In the genomic region with DNA sequence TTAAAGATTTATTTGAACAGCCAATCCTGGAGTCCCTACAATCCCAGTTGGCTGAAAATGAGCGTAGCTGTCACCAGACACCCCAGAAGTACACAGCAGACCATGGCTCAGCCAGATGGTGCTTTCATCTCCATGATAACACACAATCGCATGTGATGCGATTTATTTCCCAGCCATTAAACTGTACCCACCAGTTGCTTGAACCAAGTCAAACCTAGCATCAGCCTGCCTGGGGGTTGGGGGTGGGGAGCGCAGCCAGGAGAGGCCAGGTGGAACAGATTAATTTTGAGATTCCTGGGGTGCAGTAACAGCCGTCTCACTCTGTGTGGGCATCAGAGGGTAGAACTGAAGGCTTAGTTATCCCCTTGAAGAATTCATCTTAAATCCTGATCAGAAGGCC, we compare ENCODE assay signal across 37 mouse cellular contexts. TPM values are rescaled to one million over a fixed set of nuclear protein-coding genes. Genes with fewer than 3 reads are reported as not detected.
DNase-seq lines count a peak whose midpoint lies in the region; ATAC-seq and TF ChIP-seq lines count a peak whose summit lies in the region.
"Had no signal": no experiment of that assay in that cellular context is flagged by ENCODE, and none has a peak within 500 bp of the region (broad histone marks: within the 10 kb centered on the region; RNA-seq: fewer than 3 reads in every experiment).

No protein-coding gene starts in this region.

- no peak overlapping the region for H3K9ac ChIP-seq in hindbrain, postnatal 0 days (replicated peaks; ENCODE audit: low read length)
- no peak overlapping the region for H3K9ac ChIP-seq in hindbrain, embryonic 11.5 days (ENCODE audit: low read depth, low read length)
- H3K9ac ChIP-seq in neural tube, embryonic 14.5 days (replicated peaks; ENCODE audit: low read depth, low read length): no peak overlapping the region
- no peak overlapping the region for H3K9ac ChIP-seq in neural tube, embryonic 15.5 days (replicated peaks)
- H3K9ac ChIP-seq: embryonic facial prominence, embryonic 13.5 days; forebrain, postnatal 0 days; heart, embryonic 13.5 days; limb, embryonic 15.5 days; liver, embryonic 13.5 days had no signal

- no peak overlapping the region for H3K4me3 ChIP-seq in hindbrain, postnatal 0 days (ENCODE audit: low read length)
- H3K4me3 ChIP-seq in hindbrain, embryonic 11.5 days (ENCODE audit: low read depth, low read length): no peak overlapping the region
- H3K4me3 ChIP-seq in left cerebral cortex, adult 2 months: no peak overlapping the region
- no peak overlapping the region for H3K4me3 ChIP-seq in neural tube, embryonic 14.5 days (ENCODE audit: low read depth, low read length)
- H3K4me3 ChIP-seq in neural tube, embryonic 15.5 days (replicated peaks): no peak overlapping the region
- H3K4me3 ChIP-seq: embryonic facial prominence, embryonic 13.5 days; forebrain, embryonic 10.5 days; heart, embryonic 13.5 days; limb, embryonic 10.5 days; limb, embryonic 15.5 days; liver, embryonic 13.5 days; megakaryocyte, embryonic 14.5 days had no signal

- H3K27me3 ChIP-seq in hindbrain, postnatal 0 days (ENCODE audit: insufficient read depth, low read length): 0 out of 2 replicates have a peak, but pooled peaks cover 5% of the 10 kb centered on the region
- H3K27me3 ChIP-seq in hindbrain, embryonic 11.5 days (ENCODE audit: control insufficient read depth, insufficient read depth, low read length): no peaks in the 10 kb centered on the region
- no peaks in the 10 kb centered on the region for H3K27me3 ChIP-seq in neural tube, embryonic 14.5 days (ENCODE audit: control insufficient read depth, insufficient read depth, low read length)
- H3K27me3 ChIP-seq in neural tube, embryonic 15.5 days (replicated peaks): no peaks in the 10 kb centered on the region
- H3K27me3 ChIP-seq: embryonic facial prominence, embryonic 13.5 days; limb, embryonic 15.5 days; liver, embryonic 13.5 days; Patski had no signal

- H3K36me3 ChIP-seq in hindbrain, postnatal 0 days (ENCODE audit: insufficient read depth, low read length): no peaks in the 10 kb centered on the region
- no peaks in the 10 kb centered on the region for H3K36me3 ChIP-seq in hindbrain, embryonic 11.5 days (ENCODE audit: control insufficient read depth, insufficient read depth, low read length)
- H3K36me3 ChIP-seq in neural tube, embryonic 14.5 days (ENCODE audit: control insufficient read depth, insufficient read depth, low read length): no peaks in the 10 kb centered on the region
- no peaks in the 10 kb centered on the region for H3K36me3 ChIP-seq in neural tube, embryonic 15.5 days
- H3K36me3 ChIP-seq: embryonic facial prominence, embryonic 13.5 days; forebrain, embryonic 10.5 days; heart, embryonic 13.5 days; limb, embryonic 10.5 days; limb, embryonic 15.5 days; liver, embryonic 13.5 days had no signal

- no peaks in the 10 kb centered on the region for H3K9me3 ChIP-seq in hindbrain, postnatal 0 days (ENCODE audit: low read length)
- no peaks in the 10 kb centered on the region for H3K9me3 ChIP-seq in hindbrain, embryonic 11.5 days (ENCODE audit: control insufficient read depth, low read length)
- no peaks in the 10 kb centered on the region for H3K9me3 ChIP-seq in neural tube, embryonic 14.5 days (ENCODE audit: control insufficient read depth, low read length)
- no peaks in the 10 kb centered on the region for H3K9me3 ChIP-seq in neural tube, embryonic 15.5 days (replicated peaks)
- H3K9me3 ChIP-seq: embryonic facial prominence, embryonic 13.5 days; heart, embryonic 13.5 days; limb, embryonic 10.5 days; limb, embryonic 15.5 days; liver, embryonic 13.5 days had no signal

- intact Hi-C loops in left cerebral cortex, postnatal 4 days (cut with DNase I): no loop called here
- intact Hi-C loops in left cerebral cortex, adult 2 months (cut with DNase I): no loop called here

- no peaks in the 10 kb centered on the region for H3K4me1 ChIP-seq in hindbrain, postnatal 0 days (ENCODE audit: insufficient read depth, low read length)
- H3K4me1 ChIP-seq in hindbrain, embryonic 11.5 days (replicated peaks; ENCODE audit: control insufficient read depth, insufficient read depth, low read length): no peaks in the 10 kb centered on the region
- H3K4me1 ChIP-seq in neural tube, embryonic 14.5 days (ENCODE audit: control insufficient read depth, insufficient read depth, low read length): no peaks in the 10 kb centered on the region
- H3K4me1 ChIP-seq in neural tube, embryonic 15.5 days: peaks cover 8% of the 10 kb centered on the region; the same call in 1 of the 2 replicates
- H3K4me1 ChIP-seq: embryonic facial prominence, embryonic 13.5 days; heart, embryonic 13.5 days; limb, embryonic 15.5 days; liver, embryonic 13.5 days; megakaryocyte, embryonic 14.5 days had no signal

- WGBS in hindbrain, postnatal 0 days: 61% methylated on average over 5 of the region's 5 CpGs
- 80% methylated on average over 5 of the region's 5 CpGs for WGBS in hindbrain, embryonic 11.5 days
- 64% methylated on average over 5 of the region's 5 CpGs for WGBS in neural tube, embryonic 14.5 days
- WGBS in neural tube, embryonic 15.5 days: 53% methylated on average over 5 of the region's 5 CpGs

- TF ChIP-seq CTCF in hindbrain, postnatal 0 days (IDR thresholded peaks at IDR 0.05; ENCODE audit: low read depth): no peak
- TF ChIP-seq CTCF in left cerebral cortex, adult 2 months (IDR thresholded peaks at IDR 0.05): no peak

- DNase-seq in cerebellum, postnatal 14 days: peak; percentile 38 to 53
- peak; percentile 63 for DNase-seq in hindbrain, postnatal 0 days (ENCODE audit: low spot score)
- DNase-seq in hindbrain, embryonic 11.5 days (ENCODE audit: low spot score): no peak
- peak; percentile 61 for DNase-seq in left cerebral cortex, postnatal 4 days
- no peak for DNase-seq in left cerebral cortex, adult 2 months (ENCODE audit: extremely low spot score in 1 of 2, low spot score in 2 of 2)
- DNase-seq: adrenal gland, postnatal 14 days; cerebellum, adult 2 months; forebrain, postnatal 0 days; gastrocnemius, postnatal 10 days; heart, postnatal 10 days; kidney, adult 11 months; kidney, postnatal 14 days; liver, embryonic 13.5 days; lung, adult 18-20 months; lung, postnatal 4 days; right cerebral cortex, postnatal 4 days; thymus, adult 18-20 months; thymus, postnatal 36 days had no signal

- H3K4me2 ChIP-seq in hindbrain, postnatal 0 days (ENCODE audit: low read depth, low read length): no peak overlapping the region
- H3K4me2 ChIP-seq in hindbrain, embryonic 11.5 days (replicated peaks; ENCODE audit: low read depth, low read length): no peak overlapping the region
- no peak overlapping the region for H3K4me2 ChIP-seq in neural tube, embryonic 14.5 days (ENCODE audit: low read depth, low read length)
- no peak overlapping the region for H3K4me2 ChIP-seq in neural tube, embryonic 15.5 days
- H3K4me2 ChIP-seq: embryonic facial prominence, embryonic 13.5 days; heart, embryonic 13.5 days; limb, embryonic 15.5 days; liver, embryonic 13.5 days had no signal

- H3K27ac ChIP-seq in hindbrain, postnatal 0 days: no peak overlapping the region
- no peak overlapping the region for H3K27ac ChIP-seq in hindbrain, embryonic 11.5 days (ENCODE audit: low read depth, low read length)
- H3K27ac ChIP-seq in left cerebral cortex, adult 2 months: no peak overlapping the region
- no peak overlapping the region for H3K27ac ChIP-seq in neural tube, embryonic 14.5 days (ENCODE audit: low read depth, low read length)
- H3K27ac ChIP-seq in neural tube, embryonic 15.5 days (replicated peaks): no peak overlapping the region
- H3K27ac ChIP-seq: embryonic facial prominence, embryonic 13.5 days; forebrain, embryonic 10.5 days; heart, embryonic 13.5 days; limb, embryonic 10.5 days; limb, embryonic 15.5 days; liver, embryonic 13.5 days; stomach, postnatal 0 days had no signal

- no peak for ATAC-seq in cerebellum, adult (ENCODE audit: insufficient number of reproducible peaks, low FRiP score, low TSS enrichment)
- peak; percentile 59 for ATAC-seq in hindbrain, postnatal 0 days
- ATAC-seq in hindbrain, embryonic 11.5 days (ENCODE audit: low FRiP score): no peak
- ATAC-seq in neural tube, embryonic 14.5 days (ENCODE audit: low read depth): peak; percentile 46; the same call in 1 of the 2 replicates
- ATAC-seq in neural tube, embryonic 15.5 days (ENCODE audit: low FRiP score): no peak
- ATAC-seq: forebrain, postnatal 0 days; inflammation-experienced regulatory T-cells, adult 6 months; lung, postnatal 0 days; Patski had no signal

RNA-seq across cellular contexts. Expression of a gene that starts 29.0 kb away (rescaled TPM):
- total RNA-seq in hindbrain, postnatal 0 days (2014; rRNA removed): 2.0 and 4.3 TPM in 2 replicates
- polyA plus RNA-seq in hindbrain, postnatal 0 days (2015; fragmentation: Nextera tagmentation; extraction: Ambion mirVana): 0.74 and 0.96 TPM in 2 replicates
- not detected in 2 replicates for polyA plus RNA-seq in hindbrain, embryonic 11.5 days (2014; fragmentation: Nextera tagmentation; extraction: Ambion mirVana)
- 1 to 10 TPM; 4.1 to 5.1 TPM for total RNA-seq in left cerebral cortex, postnatal 4 days (2021)
- total RNA-seq in left cerebral cortex, adult 2 months (2021): 1 to 10 TPM; 5.9 to 6.9 TPM
- polyA plus RNA-seq in neural tube, embryonic 14.5 days (2014; fragmentation: Nextera tagmentation; extraction: Ambion mirVana): 0.52 and 1.4 TPM in 2 replicates
- 0.80 and 1.0 TPM in 2 replicates for polyA plus RNA-seq in neural tube, embryonic 15.5 days (2015; fragmentation: Nextera tagmentation; extraction: Ambion mirVana)
- total RNA-seq: adrenal gland, postnatal 14 days; common myeloid progenitor, adult 5-6 weeks; gastrocnemius, postnatal 10 days; heart, adult 8-10 months; heart, postnatal 10 days; hematopoietic stem cell, adult 5-6 weeks; monocyte, adult 5-6 weeks had no signal
- polyA plus RNA-seq: heart, embryonic 13.5 days; inflammation-experienced regulatory T-cells, adult 6 months; limb, embryonic 10.5 days; liver, embryonic 13.5 days; lung, postnatal 0 days; spleen, adult 2 months; stomach, postnatal 0 days had no signal

RNA-seq across cellular contexts. Expression of a gene that starts 46.4 kb away (rescaled TPM):
- 69.4 and 85.3 TPM in 2 replicates for total RNA-seq in hindbrain, postnatal 0 days (2014; rRNA removed)
- polyA plus RNA-seq in hindbrain, postnatal 0 days (2015; fragmentation: Nextera tagmentation; extraction: Ambion mirVana): 60.6 and 64.4 TPM in 2 replicates
- 17.2 and 19.6 TPM in 2 replicates for polyA plus RNA-seq in hindbrain, embryonic 11.5 days (2014; fragmentation: Nextera tagmentation; extraction: Ambion mirVana)
- total RNA-seq in left cerebral cortex, postnatal 4 days (2021): 10 to 100 TPM; 32.8 to 38.3 TPM
- total RNA-seq in left cerebral cortex, adult 2 months (2021): 10 to 100 TPM; 62.4 to 84.3 TPM
- 26.3 and 55.9 TPM in 2 replicates for polyA plus RNA-seq in neural tube, embryonic 14.5 days (2014; fragmentation: Nextera tagmentation; extraction: Ambion mirVana)
- 47.9 and 51.2 TPM in 2 replicates for polyA plus RNA-seq in neural tube, embryonic 15.5 days (2015; fragmentation: Nextera tagmentation; extraction: Ambion mirVana)
- total RNA-seq: common myeloid progenitor, adult 5-6 weeks; MEL; monocyte, adult 5-6 weeks had no signal

Comparison
In these comparisons a context has a peak if more than half of its experiments do, and no peak if none do; other contexts are left out.
1. DNase-seq: peak in cerebellum, postnatal 14 days (2 of 2), hindbrain, postnatal 0 days (single experiment) and left cerebral cortex, postnatal 4 days (single experiment); none in hindbrain, embryonic 11.5 days (single experiment) and left cerebral cortex, adult 2 months (0 of 2).
2. ATAC-seq: peak in hindbrain, postnatal 0 days (single experiment) and neural tube, embryonic 14.5 days (single experiment); none in cerebellum, adult (single experiment), hindbrain, embryonic 11.5 days (single experiment) and neural tube, embryonic 15.5 days (single experiment).